Mouse (Mus musculus) liver, embryonic 16.5 days (tissue): ENCODE measurements around the gene Dennd5b. TPM values are rescaled to one million over a fixed set of nuclear protein-coding genes. Genes with fewer than 3 reads are reported as not detected.
"Not testable (repeated sequence)": the region's sequence is repeated elsewhere in the genome, so short reads cannot be mapped to it uniquely, and the experiment has no call there.

ENCODE experiments used
- ATAC-seq: fragments of 200-750 bp; cut with Nextera tagmentation; 2 replicates; pipeline ENCODE4 v1.8.0; 2017; ENCODE audit warnings: low read depth, mild to moderate bottlenecking, moderate number of reproducible peaks, moderate library complexity
- H3K27ac ChIP-seq: fragments of 300-500 bp; sonication (generic); 2 replicates; pipeline ENCODE4 v1.5.1; 2014; ENCODE audit warnings: mild to moderate bottlenecking, low read length
- H3K27me3 ChIP-seq: fragments of 300-500 bp; sonication (generic); 2 replicates; pipeline ENCODE4 v1.6.1; 2014; ENCODE audit warnings: low read depth, low read length, mixed read lengths; ENCODE audit not compliant: control insufficient read depth, insufficient read depth
- H3K36me3 ChIP-seq: fragments of 300-500 bp; sonication (generic); 2 replicates; pipeline ENCODE4 v1.6.1; 2014; ENCODE audit warnings: mild to moderate bottlenecking; ENCODE audit not compliant: control insufficient read depth, insufficient read depth
- H3K4me1 ChIP-seq: fragments of 300-500 bp; sonication (generic); 2 replicates; pipeline ENCODE4 v1.6.1; 2014; ENCODE audit warnings: low read depth, low read length, mixed read lengths; ENCODE audit not compliant: control insufficient read depth
- H3K4me2 ChIP-seq: fragments of 300-500 bp; sonication (generic); 2 replicates; pipeline ENCODE4 v1.6.1; 2014; ENCODE audit warnings: low read depth, low read length, mixed read lengths
- H3K4me3 ChIP-seq: fragments of 300-500 bp; sonication (generic); 2 replicates; pipeline ENCODE4 v1.5.1; 2014; ENCODE audit warnings: low read depth, mild to moderate bottlenecking, low read length
- H3K9ac ChIP-seq: fragments of 300-500 bp; sonication (generic); 2 replicates; pipeline ENCODE4 v1.6.1; 2014; ENCODE audit warnings: low read depth, low read length
- H3K9me3 ChIP-seq: fragments of 300-500 bp; sonication (generic); replicated peaks from 2 replicates; pipeline ENCODE4 v1.6.1; 2016; ENCODE audit warnings: low read length; ENCODE audit not compliant: control insufficient read depth
- WGBS: fragments of 180-500 bp; shearing (Covaris S2); extraction: QIAGEN DNeasy Blood & Tissue Kit; methylation state at CpG from one replicate; pipeline ENCODE4 v1.1.7; 2014; ENCODE audit not compliant: insufficient replicate concordance; 5-methylcytosine and 5-hydroxymethylcytosine counted together
- polyA plus RNA-seq: library from polyadenylated mRNA; unstranded; fragments of >200 nt; fragmentation: Nextera tagmentation; extraction: Ambion mirVana; gene quantifications from 2 replicates; pipeline ENCODE4 v1.2.1, GENCODE M21; 2015

Dennd5b gene
- polyA plus RNA-seq, 1 experiment from 2014 or later, result 4.5 TPM

DNA sequence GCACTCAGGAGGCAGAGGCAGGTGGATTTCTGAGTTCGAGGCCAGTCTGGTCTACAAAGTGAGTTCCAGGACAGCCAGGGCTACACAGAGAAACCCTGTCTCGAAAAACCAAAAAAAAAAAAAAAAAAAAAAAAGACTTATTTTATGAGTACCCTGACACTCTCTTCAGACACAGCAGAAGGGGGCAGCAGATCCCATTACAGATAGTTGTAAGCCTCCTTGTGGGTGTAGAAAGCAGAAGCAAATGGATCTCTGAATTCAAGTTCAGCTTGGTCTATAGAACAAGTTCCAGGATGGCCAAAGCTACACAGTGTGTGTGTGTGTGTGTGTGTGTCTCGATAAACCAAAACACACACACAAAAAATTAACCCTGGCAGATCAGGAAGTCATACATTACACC, 161.1 kb downstream of the Dennd5b start:
- H3K27me3 ChIP-seq, result not testable (repeated sequence)
- 59% methylated on average over 2 of the region's 3 CpGs for WGBS

More for the DNA sequence above, 161.1 kb downstream of the Dennd5b start:
- H3K4me2 ChIP-seq, H3K4me3 ChIP-seq, ATAC-seq, H3K36me3 ChIP-seq, H3K27ac ChIP-seq, H3K9me3 ChIP-seq, H3K9ac ChIP-seq, H3K4me1 ChIP-seq: not testable (repeated sequence)

Other genes with a start within 250 kb of the Dennd5b start
- 3.9 and 4.1 TPM in 2 replicates for gene Caprin2, start 205.4 kb downstream of the Dennd5b start, polyA plus RNA-seq
- gene Sinhcaf, start 155.2 kb downstream of the Dennd5b start, polyA plus RNA-seq, result 11.8 and 12.7 TPM in 2 replicates
- not detected in 2 replicates for gene Gm10203, start 28.5 kb upstream of the Dennd5b start, polyA plus RNA-seq
- gene Etfbkmt, start 38.2 kb upstream of the Dennd5b start, polyA plus RNA-seq, result 13.3 and 15.7 TPM in 2 replicates
- gene Amn1, start 87.0 kb upstream of the Dennd5b start, polyA plus RNA-seq, result 7.3 and 8.3 TPM in 2 replicates
- gene Resf1, start 207.7 kb upstream of the Dennd5b start, polyA plus RNA-seq, result 28.0 and 32.0 TPM in 2 replicates